Mouse (Mus musculus) liver, embryonic 13.5 days (tissue): Measurements from ENCODE around the gene Rbfox1. TPM values are rescaled to one million over a fixed set of nuclear protein-coding genes. Genes with fewer than 3 reads are reported as not detected.

Experiments used
- ATAC-seq: fragments of 200-750 bp; cut with Nextera tagmentation; 2 replicates; pipeline ENCODE4 v1.8.0; 2017; ENCODE audit warnings: low read depth, mild to moderate bottlenecking, moderate number of reproducible peaks, moderate library complexity
- DNase-seq: peaks from one replicate; pipeline ENCODE4 v3.0.0; 2022
- H3K27ac ChIP-seq: fragments of 300-500 bp; sonication (generic); 2 replicates; pipeline ENCODE4 v1.5.1; 2015; ENCODE audit warnings: moderate library complexity, mild to moderate bottlenecking, inconsistent platforms
- H3K27me3 ChIP-seq: fragments of 300-500 bp; sonication (generic); 2 replicates; pipeline ENCODE4 v1.6.1; 2015; ENCODE audit warnings: mild to moderate bottlenecking, inconsistent platforms
- H3K36me3 ChIP-seq: fragments of 300-500 bp; sonication (generic); 2 replicates; pipeline ENCODE4 v1.6.1; 2015; ENCODE audit warnings: mild to moderate bottlenecking, inconsistent platforms
- H3K4me1 ChIP-seq: fragments of 300-500 bp; sonication (generic); replicated peaks from 2 replicates; pipeline ENCODE4 v1.6.1; 2015; ENCODE audit warnings: inconsistent platforms
- H3K4me2 ChIP-seq: fragments of 300-500 bp; sonication (generic); 2 replicates; pipeline ENCODE4 v1.6.1; 2015; ENCODE audit warnings: inconsistent platforms, mild to moderate bottlenecking, moderate library complexity
- H3K4me3 ChIP-seq: fragments of 300-500 bp; sonication (generic); replicated peaks from 2 replicates; pipeline ENCODE4 v1.5.1; 2015; ENCODE audit warnings: mild to moderate bottlenecking, inconsistent platforms
- H3K9ac ChIP-seq: fragments of 300-500 bp; sonication (generic); 2 replicates; pipeline ENCODE4 v1.6.1; 2015; ENCODE audit warnings: mild to moderate bottlenecking, inconsistent platforms
- H3K9me3 ChIP-seq: fragments of 300-500 bp; sonication (generic); replicated peaks from 2 replicates; pipeline ENCODE4 v1.6.1; 2016; ENCODE audit warnings: inconsistent platforms
- WGBS: fragments of 180-500 bp; shearing (Covaris S2); methylation state at CpG from one replicate; pipeline ENCODE4 v1.1.7; 2015; ENCODE audit not compliant: insufficient replicate concordance; 5-methylcytosine and 5-hydroxymethylcytosine counted together
- polyA plus RNA-seq: library from polyadenylated mRNA; unstranded; fragments of >200 nt; fragmentation: Nextera tagmentation; extraction: Ambion mirVana; gene quantifications from 2 replicates; pipeline ENCODE4 v1.2.1, GENCODE M21; 2015

Rbfox1 gene
- polyA plus RNA-seq, 1 experiment from 2014 or later, result 0.29 TPM

DNA sequence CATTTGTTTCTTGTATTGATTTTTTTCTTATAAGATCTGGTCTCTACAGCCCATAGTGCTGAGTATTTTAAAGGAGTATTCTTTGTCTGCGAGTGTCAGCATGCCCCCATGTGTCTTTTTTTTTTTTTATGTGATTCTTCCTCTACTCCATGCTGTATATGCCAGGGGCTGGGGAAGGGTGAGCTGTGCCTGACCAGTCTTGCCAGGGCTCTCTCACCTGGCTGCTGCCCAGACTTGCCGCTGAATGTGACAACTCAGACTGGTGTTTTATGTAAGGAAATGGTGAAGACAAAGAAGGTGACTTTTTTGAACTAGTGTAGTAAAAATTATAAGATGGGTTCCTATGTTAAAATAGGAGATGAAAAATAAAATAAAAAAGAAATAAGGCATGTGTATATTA is 1262.7 kb downstream of the Rbfox1 start:
- no peak overlapping the region for H3K27ac ChIP-seq
- H3K36me3 ChIP-seq, result no peaks in the 10 kb centered on the region
- no peak overlapping the region for H3K4me3 ChIP-seq
- WGBS, result 53% methylated on average over 2 of the region's 2 CpGs
- no peaks in the 10 kb centered on the region for H3K4me1 ChIP-seq
- H3K9me3 ChIP-seq, result no peaks in the 10 kb centered on the region
- ATAC-seq, result no peak
- no peak for DNase-seq
- no peak overlapping the region for H3K9ac ChIP-seq
- no peak overlapping the region for H3K4me2 ChIP-seq
- H3K27me3 ChIP-seq, result no peaks in the 10 kb centered on the region

DNA sequence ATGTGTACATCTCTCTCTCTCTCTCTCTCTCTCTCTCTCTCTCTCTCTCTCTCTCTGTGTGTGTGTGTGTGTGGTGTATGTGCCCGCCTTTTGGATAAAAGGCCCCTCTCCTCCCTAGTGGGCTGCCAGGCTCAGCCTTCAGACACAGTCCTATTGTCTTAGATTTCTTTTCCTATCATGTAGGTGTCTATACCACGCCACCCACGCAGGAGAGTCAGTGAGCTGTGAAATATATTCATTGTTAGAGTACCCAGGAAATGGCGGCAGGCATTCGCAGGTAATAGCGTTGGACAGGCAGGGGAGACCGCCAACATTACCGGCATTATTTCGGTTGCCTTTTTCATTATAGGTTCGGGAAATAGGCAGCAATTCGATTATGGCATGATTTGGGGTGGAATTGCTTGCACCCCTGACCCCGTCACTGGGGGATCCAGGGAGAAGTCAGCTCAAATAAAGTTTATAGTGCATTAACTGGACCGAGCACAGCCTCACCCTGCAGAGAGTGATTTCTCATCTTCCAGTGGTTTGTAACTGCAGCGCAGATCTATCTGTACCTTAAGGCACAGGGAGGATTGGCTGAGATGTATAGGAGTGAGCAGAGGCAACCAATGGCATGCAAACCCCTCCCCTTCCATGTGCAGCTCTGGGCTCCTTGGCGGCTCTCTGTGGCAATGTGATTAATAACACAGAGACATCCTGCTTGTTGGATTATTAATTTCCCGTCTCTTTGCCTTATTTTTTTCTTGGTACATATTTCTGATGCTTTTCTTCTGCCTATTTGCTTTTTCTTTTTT is 1264.1 kb downstream of the Rbfox1 start:
- no peak overlapping the region for H3K4me2 ChIP-seq
- H3K27ac ChIP-seq, result no peak overlapping the region
- no peaks in the 10 kb centered on the region for H3K4me1 ChIP-seq
- ATAC-seq (no peak), DNase-seq (no peak)
- no peaks in the 10 kb centered on the region for H3K36me3 ChIP-seq
- 64% methylated on average over 16 of the region's 16 CpGs for WGBS
- H3K9ac ChIP-seq, result no peak overlapping the region
- no peaks in the 10 kb centered on the region for H3K27me3 ChIP-seq
- H3K4me3 ChIP-seq, result no peak overlapping the region
- H3K9me3 ChIP-seq, result no peaks in the 10 kb centered on the region

DNA sequence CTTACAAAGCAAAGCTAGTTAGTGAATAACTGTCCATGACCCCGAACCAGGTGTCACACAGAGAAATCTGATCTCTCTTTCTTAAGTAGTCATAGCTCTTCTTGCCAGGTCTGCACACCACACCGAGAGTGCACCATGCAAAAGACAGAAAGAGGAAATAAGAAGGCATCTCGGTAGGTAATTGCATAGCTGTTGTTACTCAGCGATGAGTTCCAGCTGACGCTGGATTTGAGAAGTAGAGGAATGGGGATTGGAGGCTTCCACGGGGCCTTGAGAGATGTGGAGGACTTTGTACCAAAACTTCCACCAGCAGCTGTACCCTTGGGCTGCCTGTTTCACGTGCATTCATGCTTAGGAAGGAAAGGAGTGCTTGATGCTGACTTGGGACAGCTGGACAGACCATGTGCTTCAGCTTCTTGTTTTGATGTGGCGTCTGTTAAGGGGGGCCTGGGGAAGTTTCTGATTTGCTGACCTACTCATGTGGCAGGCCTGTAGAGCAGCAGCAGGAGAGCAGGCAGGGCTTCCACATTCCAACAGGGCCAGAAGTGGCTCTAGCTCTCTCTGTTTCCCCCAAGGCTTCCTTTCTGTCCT is 1265.1 kb downstream of the Rbfox1 start:
- no peak overlapping the region for H3K4me2 ChIP-seq
- WGBS, result 27% methylated on average over 8 of the region's 8 CpGs
- H3K36me3 ChIP-seq, result no peaks in the 10 kb centered on the region
- no peak overlapping the region for H3K9ac ChIP-seq
- no peaks in the 10 kb centered on the region for H3K27me3 ChIP-seq
- H3K4me1 ChIP-seq, result no peaks in the 10 kb centered on the region
- H3K27ac ChIP-seq, result no peak overlapping the region
- no peaks in the 10 kb centered on the region for H3K9me3 ChIP-seq
- no peak overlapping the region for H3K4me3 ChIP-seq
- DNase-seq (no peak), ATAC-seq (no peak)

- Histone ChIP-seq H3K36me3 (no peaks in the 10 kb centered on the region), H3K27me3 (no peaks in the 10 kb centered on the region), H3K27ac (no peak overlapping the region), H3K4me3 (no peak overlapping the region), H3K9ac (no peak overlapping the region), H3K4me2 (no peak overlapping the region), H3K9me3 (no peaks in the 10 kb centered on the region), H3K4me1 (no peaks in the 10 kb centered on the region)
- ATAC-seq, result no peak
- no peak for DNase-seq
- 71% methylated on average over 4 of the region's 4 CpGs for WGBS
These were observed 1267.2 kb downstream of the Rbfox1 start for GRCm38 (mm10) chr16:7152401-7152800.

DNA sequence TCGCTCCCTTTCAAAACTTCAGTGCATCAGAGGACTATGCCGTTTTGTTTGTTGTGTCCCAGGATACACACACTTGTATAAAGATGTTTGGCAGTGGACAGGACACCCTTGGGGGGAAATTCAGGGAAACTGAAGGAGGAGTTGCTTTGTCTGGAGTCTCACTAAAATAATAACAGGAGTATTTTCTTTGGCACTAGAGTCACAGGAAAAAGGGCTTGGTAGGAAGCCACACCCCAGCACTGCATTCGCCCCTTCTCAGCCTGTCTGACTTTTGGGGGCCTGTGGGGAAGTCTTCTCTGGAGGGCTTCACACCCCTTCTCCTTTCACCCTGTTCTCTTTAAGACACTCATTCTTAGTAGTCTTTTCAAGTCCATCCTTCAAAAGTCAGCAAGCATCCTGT is 1269.5 kb downstream of the Rbfox1 start:
- no peak overlapping the region for H3K9ac ChIP-seq
- DNase-seq, result no peak
- no peak overlapping the region for H3K27ac ChIP-seq
- no peak for ATAC-seq
- no peaks in the 10 kb centered on the region for H3K27me3 ChIP-seq
- 58% methylated on average over 3 of the region's 3 CpGs for WGBS
- H3K4me1 ChIP-seq, result no peaks in the 10 kb centered on the region
- no peaks in the 10 kb centered on the region for H3K36me3 ChIP-seq
- no peak overlapping the region for H3K4me2 ChIP-seq
- no peak overlapping the region for H3K4me3 ChIP-seq
- H3K9me3 ChIP-seq, result no peaks in the 10 kb centered on the region

- Histone ChIP-seq H3K36me3 (no peaks in the 10 kb centered on the region), H3K4me1 (no peaks in the 10 kb centered on the region), H3K9ac (no peak overlapping the region), H3K4me2 (no peak overlapping the region), H3K27ac (no peak overlapping the region), H3K27me3 (no peaks in the 10 kb centered on the region), H3K4me3 (no peak overlapping the region), H3K9me3 (no peaks in the 10 kb centered on the region)
- WGBS, result 63% methylated on average over 8 of the region's 8 CpGs
- DNase-seq (no peak), ATAC-seq (no peak)
These were observed 1274.0 kb downstream of the Rbfox1 start for GRCm38 (mm10) chr16:7158856-7159826.

DNA sequence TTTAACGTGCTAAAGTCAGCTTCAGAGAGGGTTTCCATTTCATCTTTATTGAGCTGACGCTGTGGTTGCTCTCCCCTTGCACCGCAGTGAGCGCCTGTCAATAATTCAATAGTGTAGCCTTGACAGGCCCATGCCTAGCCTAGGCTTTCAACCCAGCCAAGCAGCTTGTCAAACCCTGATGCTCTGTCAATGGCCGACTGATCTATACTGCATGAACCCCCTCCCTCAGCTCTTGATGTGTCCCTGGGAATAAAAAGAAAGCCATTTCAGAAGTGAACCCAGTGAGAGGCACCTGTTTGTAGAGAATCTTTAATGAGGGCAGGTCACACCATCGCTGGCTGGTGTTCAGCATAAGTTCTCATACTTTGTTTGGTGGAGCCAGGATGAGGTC is 1274.7 kb downstream of the Rbfox1 start:
- H3K9me3 ChIP-seq, result no peaks in the 10 kb centered on the region
- DNase-seq (no peak), ATAC-seq (no peak)
- no peak overlapping the region for H3K4me2 ChIP-seq
- H3K27ac ChIP-seq, result no peak overlapping the region
- H3K9ac ChIP-seq, result no peak overlapping the region
- 61% methylated on average over 6 of the region's 6 CpGs for WGBS
- no peaks in the 10 kb centered on the region for H3K4me1 ChIP-seq
- no peaks in the 10 kb centered on the region for H3K36me3 ChIP-seq
- H3K4me3 ChIP-seq, result no peak overlapping the region
- no peaks in the 10 kb centered on the region for H3K27me3 ChIP-seq

DNA sequence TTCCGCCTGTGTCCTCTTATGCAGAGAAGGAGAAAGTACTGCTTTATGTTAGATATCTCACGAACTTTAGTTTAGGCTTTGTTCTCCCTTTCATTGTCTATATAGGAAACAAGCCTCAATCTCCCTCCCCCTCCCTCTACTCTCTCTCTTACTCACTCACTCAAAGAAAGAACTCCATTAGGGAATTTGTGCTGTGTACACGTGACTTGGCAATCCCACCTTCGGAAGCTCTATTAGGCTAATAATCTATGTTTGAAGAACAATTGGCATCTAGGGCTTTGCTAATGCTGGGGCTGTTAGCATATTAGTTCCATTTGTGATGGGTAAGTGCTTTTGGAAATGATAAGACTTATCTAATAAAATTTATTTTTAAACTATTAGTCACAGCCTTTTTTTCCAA is 1277.0 kb downstream of the Rbfox1 start:
- WGBS, result 55% methylated on average over 4 of the region's 4 CpGs
- H3K27ac ChIP-seq, result no peak overlapping the region
- no peak for DNase-seq
- H3K4me2 ChIP-seq, result no peak overlapping the region
- no peak for ATAC-seq
- no peak overlapping the region for H3K4me3 ChIP-seq
- no peak overlapping the region for H3K9ac ChIP-seq
- no peaks in the 10 kb centered on the region for H3K36me3 ChIP-seq
- no peaks in the 10 kb centered on the region for H3K9me3 ChIP-seq
- no peaks in the 10 kb centered on the region for H3K4me1 ChIP-seq
- H3K27me3 ChIP-seq, result no peaks in the 10 kb centered on the region

DNA sequence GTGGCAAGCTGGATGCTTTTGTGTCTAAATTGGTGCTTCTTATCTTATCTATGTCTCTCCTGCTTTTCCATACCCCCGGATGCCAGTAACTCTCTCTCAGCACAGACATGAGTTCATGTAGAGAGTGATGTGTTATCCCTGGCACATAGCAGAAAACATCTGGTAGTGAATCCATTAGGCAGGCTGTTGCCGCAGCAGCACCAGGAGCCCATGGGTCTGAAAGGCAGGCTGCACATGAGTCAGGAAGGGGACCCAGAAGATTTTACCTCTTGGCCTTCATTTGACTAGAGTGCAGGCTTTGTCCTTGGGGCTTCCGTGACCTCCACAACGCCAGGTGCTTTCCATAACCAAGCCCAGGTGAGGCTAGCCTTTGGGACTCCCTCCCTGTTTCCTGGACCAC is 1278.5 kb downstream of the Rbfox1 start:
- H3K9ac ChIP-seq, result no peak overlapping the region
- no peak overlapping the region for H3K4me3 ChIP-seq
- no peaks in the 10 kb centered on the region for H3K9me3 ChIP-seq
- no peaks in the 10 kb centered on the region for H3K36me3 ChIP-seq
- WGBS, result 63% methylated on average over 4 of the region's 4 CpGs
- H3K4me2 ChIP-seq, result no peak overlapping the region
- no peaks in the 10 kb centered on the region for H3K27me3 ChIP-seq
- H3K27ac ChIP-seq, result no peak overlapping the region
- ATAC-seq (no peak), DNase-seq (no peak)
- no peaks in the 10 kb centered on the region for H3K4me1 ChIP-seq

GRCm38 (mm10) chr16:7164153-7164737 is 1279.1 kb downstream of the Rbfox1 start:
- 76% methylated on average over 8 of the region's 8 CpGs for WGBS
- H3K27ac ChIP-seq, result no peak overlapping the region
- no peak overlapping the region for H3K9ac ChIP-seq
- no peaks in the 10 kb centered on the region for H3K36me3 ChIP-seq
- ATAC-seq, result no peak
- H3K9me3 ChIP-seq, result no peaks in the 10 kb centered on the region
- no peak for DNase-seq
- no peak overlapping the region for H3K4me2 ChIP-seq
- no peaks in the 10 kb centered on the region for H3K4me1 ChIP-seq
- H3K4me3 ChIP-seq, result no peak overlapping the region
- no peaks in the 10 kb centered on the region for H3K27me3 ChIP-seq

DNA sequence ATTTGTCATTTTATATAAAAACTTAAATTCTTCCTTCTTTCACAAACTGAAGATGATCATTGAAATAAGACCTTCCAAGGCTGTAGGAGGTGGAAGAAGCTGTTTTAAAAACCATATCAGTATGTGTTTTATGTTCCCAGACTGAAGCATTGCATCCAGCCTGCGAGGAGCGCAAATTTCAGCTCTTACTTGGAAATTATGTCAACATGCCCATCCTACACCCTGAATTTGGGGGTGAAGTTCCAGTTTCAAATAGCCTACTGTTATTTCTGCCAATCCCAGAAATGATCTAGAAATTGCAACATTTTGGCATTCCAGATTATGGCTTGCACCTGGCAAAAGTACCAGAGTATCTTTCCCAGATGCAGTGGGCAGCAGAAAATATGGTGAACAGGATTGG is 1290.8 kb downstream of the Rbfox1 start:
- ATAC-seq (no peak), DNase-seq (no peak)
- Histone ChIP-seq H3K4me2 (no peak overlapping the region), H3K36me3 (no peaks in the 10 kb centered on the region), H3K27me3 (no peaks in the 10 kb centered on the region), H3K27ac (no peak overlapping the region), H3K9ac (no peak overlapping the region), H3K9me3 (no peaks in the 10 kb centered on the region), H3K4me1 (no peaks in the 10 kb centered on the region), H3K4me3 (no peak overlapping the region)
- WGBS, result 77% methylated on average over 2 of the region's 2 CpGs
